Mouse (Mus musculus): Measurements from ENCODE around the gene Tmem179.
A peak's percentile ranks its signal among the peaks of the same experiment; 100 is the strongest.

- TF ChIP-seq CTCF (IDR thresholded peaks at IDR 0.05; ENCODE audit: low read depth), result peak; percentile 45
- no peak for TF ChIP-seq EP300 (optimal IDR thresholded peaks at IDR 0.05)
Measured at GRCm38 (mm10) chr12:112562462-112562861, 45.9 kb upstream of the Tmem179 start.

Measured in stomach, postnatal 0 days (tissue).